Mouse (Mus musculus): ENCODE data around the gene Appbp2. TPM values are rescaled to one million over a fixed set of nuclear protein-coding genes. Genes with fewer than 3 reads are reported as not detected.

The Appbp2 gene
- polyA plus RNA-seq, 1 experiment: 11.5 TPM

- H3K4me1 ChIP-seq (ENCODE audit: control insufficient read depth, insufficient read depth, low read length): peaks cover 3% of the 10 kb centered on the region; the same call in 1 of the 2 replicates
- TF ChIP-seq POLR2A (IDR thresholded peaks at IDR 0.05; ENCODE audit: low read depth, low read length): peak; percentile 28
- no peak for TF ChIP-seq CTCF (conservative IDR thresholded peaks at IDR 0.05; ENCODE audit: insufficient read depth, insufficient read length, low read depth, low read length)
- peak; percentile 98 for DNase-seq
- peak within 1 kb of the TSS; percentile 65 for H3K27ac ChIP-seq (ENCODE audit: insufficient read depth, low read depth, low read length)
- H3K27me3 ChIP-seq (replicated peaks; ENCODE audit: control insufficient read depth, insufficient read depth, low read length): no peaks in the 10 kb centered on the region
- WGBS: under 1% methylated on average over 85 of the region's 94 CpGs
- peak within 1 kb of the TSS; percentile 94 for H3K4me3 ChIP-seq (ENCODE audit: insufficient read depth, low read depth, low read length)
- no peaks in the 10 kb centered on the region; the same call in 1 of the 2 replicates for H3K36me3 ChIP-seq (ENCODE audit: control insufficient read depth, insufficient read depth, low read length)
These were observed 95.1 kb downstream of the Appbp2 start, which contains the start of gene Usp32 for GRCm38 (mm10) chr11:85139581-85140540. Gene Usp32, minus strand, starts transcription at chr11:85140161.

GRCm38 (mm10) chr11:85138776-85139474 is 96.0 kb downstream of the Appbp2 start:
- H3K27ac ChIP-seq (ENCODE audit: insufficient read depth, low read depth, low read length): peak overlapping the region; percentile 14; the same call in 1 of the 2 replicates
- DNase-seq: peak; percentile 15
- TF ChIP-seq POLR2A (IDR thresholded peaks at IDR 0.05; ENCODE audit: low read depth, low read length) (no peak), CTCF (conservative IDR thresholded peaks at IDR 0.05; ENCODE audit: insufficient read depth, insufficient read length, low read depth, low read length) (no peak)
- peaks cover 3% of the 10 kb centered on the region; the same call in 1 of the 2 replicates for H3K4me1 ChIP-seq (ENCODE audit: control insufficient read depth, insufficient read depth, low read length)
- 2% methylated on average over 17 of the region's 17 CpGs for WGBS
- no peaks in the 10 kb centered on the region for H3K27me3 ChIP-seq (replicated peaks; ENCODE audit: control insufficient read depth, insufficient read depth, low read length)
- peak overlapping the region; percentile 94 for H3K4me3 ChIP-seq (ENCODE audit: insufficient read depth, low read depth, low read length)
- H3K36me3 ChIP-seq (ENCODE audit: control insufficient read depth, insufficient read depth, low read length): no peaks in the 10 kb centered on the region; the same call in 1 of the 2 replicates

Other genes with a start within 250 kb of the Appbp2 start
- 8.0 and 9.6 TPM in 2 replicates for gene Usp32, start 95.0 kb downstream of the Appbp2 start, polyA plus RNA-seq (2012; rRNA removed)
- gene 1700125H20Rik, start 64.7 kb downstream of the Appbp2 start, polyA plus RNA-seq (2012; rRNA removed): not detected in 2 replicates
- gene Ppm1d, start 76.1 kb upstream of the Appbp2 start, polyA plus RNA-seq (2012; rRNA removed): 5.8 and 6.3 TPM in 2 replicates
- 47.3 and 48.1 TPM in 2 replicates for gene Bcas3, start 118.0 kb upstream of the Appbp2 start, polyA plus RNA-seq (2012; rRNA removed)

All from kidney, adult 2 months (tissue).